Mouse (Mus musculus): ENCODE results near the gene Efcab7.

GRCm38 (mm10) chr4:99926380-99926779, 97.4 kb downstream of the Efcab7 start:
- TF ChIP-seq CTCF (IDR thresholded peaks at IDR 0.05; ENCODE audit: borderline replicate concordance, insufficient read depth, low read length) (no peak), POLR2A (IDR thresholded peaks at IDR 0.05; ENCODE audit: low read depth, low read length) (no peak)
